Comparison of ENCODE assay signal across 8 mouse cellular contexts in genomic region chr17:78198820-78199219, GRCm38 (mm10). TPM values are rescaled to one million over a fixed set of nuclear protein-coding genes. Genes with fewer than 3 reads are reported as not detected.
DNase-seq lines count a peak whose midpoint lies in the region; ATAC-seq lines count a peak whose summit lies in the region.

No protein-coding gene starts in this region.

- H3K27me3 ChIP-seq in lung, embryonic 16.5 days (ENCODE audit: control insufficient read depth, insufficient read depth, low read depth, low read length), result peaks cover 26% of the 10 kb centered on the region
- peaks cover 7% of the 10 kb centered on the region; the same call in 1 of the 2 replicates for H3K27me3 ChIP-seq in limb, embryonic 13.5 days
- no peaks in the 10 kb centered on the region for H3K27me3 ChIP-seq in stomach, embryonic 16.5 days (ENCODE audit: control insufficient read depth, insufficient read depth, low read length)

- no peak overlapping the region for H3K4me3 ChIP-seq in lung, embryonic 16.5 days (ENCODE audit: low read length)
- H3K4me3 ChIP-seq in limb, embryonic 13.5 days, result peak overlapping the region; percentile 90
- no peak overlapping the region for H3K4me3 ChIP-seq in stomach, embryonic 16.5 days (replicated peaks; ENCODE audit: low read length)

- no peak for ATAC-seq in lung, embryonic 16.5 days (ENCODE audit: low read depth)
- ATAC-seq in limb, embryonic 13.5 days (ENCODE audit: low FRiP score, low read depth), result no peak
- no peak for ATAC-seq in stomach, embryonic 16.5 days (ENCODE audit: insufficient read depth, low FRiP score)

- 14% methylated on average over 4 of the region's 4 CpGs for WGBS in lung, embryonic 16.5 days
- WGBS in limb, embryonic 13.5 days, result 9% methylated on average over 4 of the region's 4 CpGs
- WGBS in stomach, embryonic 16.5 days, result 20% methylated on average over 4 of the region's 4 CpGs

- H3K9me3 ChIP-seq in lung, embryonic 16.5 days (ENCODE audit: control insufficient read depth, low read length), result no peaks in the 10 kb centered on the region
- no peaks in the 10 kb centered on the region for H3K9me3 ChIP-seq in limb, embryonic 13.5 days
- no peaks in the 10 kb centered on the region for H3K9me3 ChIP-seq in stomach, embryonic 16.5 days (replicated peaks; ENCODE audit: control insufficient read depth, low read length)

- peak overlapping the region; percentile 86 for H3K4me2 ChIP-seq in lung, embryonic 16.5 days (ENCODE audit: low read depth, low read length)
- peak overlapping the region; percentile 98 for H3K4me2 ChIP-seq in limb, embryonic 13.5 days (replicated peaks)
- peak overlapping the region; percentile 98 for H3K4me2 ChIP-seq in stomach, embryonic 16.5 days (ENCODE audit: low read depth, low read length)

- no peak overlapping the region for H3K27ac ChIP-seq in lung, embryonic 16.5 days (ENCODE audit: low read length)
- no peak overlapping the region for H3K27ac ChIP-seq in limb, embryonic 13.5 days
- H3K27ac ChIP-seq in stomach, embryonic 16.5 days (ENCODE audit: low read length), result no peak overlapping the region

- H3K9ac ChIP-seq in lung, embryonic 16.5 days (ENCODE audit: low read length), result no peak overlapping the region
- H3K9ac ChIP-seq in limb, embryonic 13.5 days, result no peak overlapping the region
- no peak overlapping the region for H3K9ac ChIP-seq in stomach, embryonic 16.5 days (ENCODE audit: low read length)

- H3K36me3 ChIP-seq in lung, embryonic 16.5 days (ENCODE audit: control insufficient read depth, insufficient read depth, low read length), result no peaks in the 10 kb centered on the region
- no peaks in the 10 kb centered on the region for H3K36me3 ChIP-seq in limb, embryonic 13.5 days
- H3K36me3 ChIP-seq in stomach, embryonic 16.5 days (ENCODE audit: control insufficient read depth, insufficient read depth, low read length), result no peaks in the 10 kb centered on the region

- H3K4me1 ChIP-seq in lung, embryonic 16.5 days (replicated peaks; ENCODE audit: control insufficient read depth, insufficient read depth, low read length), result peaks cover 12% of the 10 kb centered on the region
- peaks cover 28% of the 10 kb centered on the region for H3K4me1 ChIP-seq in limb, embryonic 13.5 days
- H3K4me1 ChIP-seq in stomach, embryonic 16.5 days (ENCODE audit: control insufficient read depth, insufficient read depth, low read length), result peaks cover 14% of the 10 kb centered on the region

- DNase-seq in embryo, embryonic 10.5 days (ENCODE audit: low spot score), result peak; percentile 17
- DNase-seq in embryo, embryonic 11 days, result no peak
- DNase-seq in lung, postnatal 25 days (ENCODE audit: low spot score), result no peak
- no peak for DNase-seq in left cerebral cortex, adult 11 months (ENCODE audit: low spot score)
- DNase-seq in adrenal gland, postnatal 10 days, result no peak

RNA-seq across cellular contexts. Expression of gene Crim1, which starts 1.2 kb away (rescaled TPM):
- polyA plus RNA-seq in lung, embryonic 16.5 days (2015; fragmentation: Nextera tagmentation; extraction: Ambion mirVana), result 4.7 and 5.1 TPM in 2 replicates
- polyA plus RNA-seq in limb, embryonic 13.5 days (2015; fragmentation: Nextera tagmentation; extraction: Ambion mirVana), result 7.0 and 7.4 TPM in 2 replicates
- 3.5 and 3.9 TPM in 2 replicates for polyA plus RNA-seq in stomach, embryonic 16.5 days (2015; fragmentation: Nextera tagmentation; extraction: Ambion mirVana)
- 10 to 100 TPM; 28.1 to 31.4 TPM for total RNA-seq in adrenal gland, postnatal 10 days (2021)
